Mouse (Mus musculus): ENCODE measurements around the gene Pikfyve. TPM values are rescaled to one million over a fixed set of nuclear protein-coding genes. Genes with fewer than 3 reads are reported as not detected.

The Pikfyve gene
- total RNA-seq (2015; ENCODE audit: low replicate concordance) (9.4 and 12.5 TPM in 2 replicates), total RNA-seq (2017; ENCODE audit: low replicate concordance) (11.0 and 14.8 TPM in 2 replicates)

DNA sequence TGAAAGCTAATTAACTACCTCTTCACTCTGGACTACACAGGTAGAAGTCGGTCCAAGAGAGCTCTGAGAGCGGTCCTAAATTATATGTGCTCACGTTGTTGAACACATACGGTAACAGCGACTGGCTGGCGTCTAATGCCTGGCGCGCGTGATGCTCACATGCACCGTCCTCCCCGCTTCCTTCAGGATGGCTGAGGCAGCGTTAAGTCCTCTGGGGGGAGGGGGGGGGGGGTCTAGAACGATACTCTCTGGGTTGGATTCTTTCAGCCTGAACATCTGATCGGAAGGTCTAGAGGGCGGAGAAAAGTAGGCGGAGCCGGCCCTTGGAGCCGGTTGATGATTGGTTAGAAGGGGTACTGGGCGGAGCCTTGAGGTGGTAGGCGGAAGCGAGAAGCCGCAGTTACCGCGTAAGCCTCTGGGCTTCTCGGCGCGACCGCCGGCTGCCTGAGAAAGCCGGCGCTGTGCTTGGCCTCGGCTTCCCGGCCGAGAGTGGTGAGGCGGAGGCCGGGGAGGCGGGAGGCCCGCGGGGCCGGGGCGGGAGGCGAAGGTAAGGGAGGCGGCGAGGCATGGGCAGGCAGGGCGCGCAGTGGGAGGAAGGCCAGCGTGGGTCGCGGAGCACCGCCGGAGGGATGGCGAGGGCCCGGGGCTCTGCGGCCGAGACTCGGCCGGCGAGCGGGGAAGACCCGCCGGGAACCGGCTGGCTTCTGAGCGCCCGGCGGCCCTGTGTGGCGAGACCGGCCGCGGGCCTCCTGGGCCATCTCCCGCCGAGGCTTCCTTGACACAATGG, at the start of gene Pikfyve, which contains the start of gene Idh1:
Gene Pikfyve (plus strand): TSS at position 397 of the 787 bp plus-strand sequence.
Gene Idh1 (minus strand): TSS at position 214 of the 787 bp plus-strand sequence.
- ATAC-seq (replicated peaks; ENCODE audit: low FRiP score, poor library complexity, severe bottlenecking), result peak; percentile 99

- no peak for ATAC-seq (replicated peaks; ENCODE audit: low FRiP score, poor library complexity, severe bottlenecking)
These were observed 48.9 kb upstream of the Pikfyve start for GRCm38 (mm10) chr1:65137560-65137959.

DNA sequence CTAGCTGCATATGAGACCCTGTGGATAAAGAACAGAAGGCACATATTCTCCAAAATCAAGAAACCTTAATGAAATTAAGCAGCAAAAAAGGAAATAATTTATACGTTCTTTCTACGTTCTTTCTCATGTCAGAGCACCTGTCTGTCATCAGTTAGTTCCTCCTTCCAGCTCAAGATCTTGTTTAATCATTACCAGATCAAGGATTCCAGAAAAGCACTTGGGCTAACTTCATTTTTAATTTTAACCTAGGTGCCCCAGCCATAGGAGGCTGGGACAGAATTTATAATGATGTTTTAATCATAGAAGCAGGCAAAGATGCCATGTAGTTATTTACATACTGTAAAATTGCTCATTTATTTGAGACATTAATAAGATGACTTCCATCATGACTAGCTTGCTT, 41.7 kb upstream of the Pikfyve start:
- no peak for ATAC-seq (replicated peaks; ENCODE audit: low FRiP score, poor library complexity, severe bottlenecking)

DNA sequence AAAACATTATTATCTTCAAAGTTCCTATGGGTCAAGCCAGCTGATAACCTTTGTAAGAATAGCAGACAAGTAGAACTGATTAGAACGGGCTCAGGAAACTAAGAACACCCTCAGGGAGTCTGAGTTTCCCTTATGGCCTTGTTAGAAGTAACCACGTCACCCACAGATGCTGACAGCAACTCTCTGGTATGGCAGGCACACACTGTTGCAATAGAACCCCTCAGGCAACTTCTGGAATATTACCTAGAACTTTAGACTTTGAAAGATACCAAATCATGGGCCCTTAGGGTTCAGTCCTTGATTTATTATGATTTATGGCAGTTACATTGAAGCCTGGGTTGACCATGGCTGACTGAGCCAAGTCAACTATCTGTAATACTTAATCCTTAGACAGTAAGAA, 39.9 kb upstream of the Pikfyve start:
- ATAC-seq (replicated peaks; ENCODE audit: low FRiP score, poor library complexity, severe bottlenecking), result no peak

GRCm38 (mm10) chr1:65147326-65147725, 39.2 kb upstream of the Pikfyve start:
- ATAC-seq (replicated peaks; ENCODE audit: low FRiP score, poor library complexity, severe bottlenecking), result no peak

GRCm38 (mm10) chr1:65147971-65148370, 38.5 kb upstream of the Pikfyve start:
- no peak for ATAC-seq (replicated peaks; ENCODE audit: low FRiP score, poor library complexity, severe bottlenecking)

GRCm38 (mm10) chr1:65154814-65155213, 31.7 kb upstream of the Pikfyve start:
- ATAC-seq (replicated peaks; ENCODE audit: low FRiP score, poor library complexity, severe bottlenecking), result no peak

DNA sequence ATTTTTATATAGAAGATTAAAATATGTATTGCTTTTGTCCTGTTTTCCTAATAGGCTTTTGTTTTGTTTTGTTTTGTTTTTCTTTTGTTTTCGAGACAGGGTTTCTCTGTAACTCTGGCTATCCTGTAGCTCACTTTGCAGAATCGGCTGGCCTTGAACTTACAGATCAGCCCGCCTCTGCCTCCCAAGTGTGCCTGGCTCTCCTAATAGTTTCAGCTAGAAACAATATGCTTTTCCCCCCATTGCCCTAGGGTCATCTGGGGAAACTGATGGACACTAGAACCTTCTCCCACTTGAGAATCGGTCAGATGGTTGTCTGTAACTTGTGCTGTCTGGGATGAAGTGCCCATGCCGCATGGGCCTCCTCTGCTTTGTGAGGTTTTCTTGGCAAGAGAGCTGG, 30.4 kb upstream of the Pikfyve start:
- ATAC-seq (replicated peaks; ENCODE audit: low FRiP score, poor library complexity, severe bottlenecking), result no peak

DNA sequence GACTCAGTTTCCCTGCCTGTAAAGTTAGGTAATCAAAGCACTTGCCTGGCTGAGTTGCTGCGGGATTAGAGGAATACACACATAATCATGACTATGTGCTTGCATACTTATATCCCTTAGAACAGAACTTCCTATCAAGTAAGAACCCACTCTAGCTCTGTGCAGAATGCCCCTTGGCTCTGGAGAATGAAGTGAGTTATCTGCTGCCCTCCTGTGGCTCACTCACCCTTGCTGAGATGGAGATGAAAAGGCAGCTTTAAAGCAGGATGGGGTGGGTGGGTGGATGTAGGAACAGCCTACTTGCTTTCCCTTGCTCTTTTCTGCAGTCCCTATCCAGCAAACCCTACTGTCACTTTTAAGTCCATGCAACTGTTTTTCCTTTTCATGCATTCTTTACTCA, 24.3 kb upstream of the Pikfyve start:
- ATAC-seq (replicated peaks; ENCODE audit: low FRiP score, poor library complexity, severe bottlenecking), result no peak

DNA sequence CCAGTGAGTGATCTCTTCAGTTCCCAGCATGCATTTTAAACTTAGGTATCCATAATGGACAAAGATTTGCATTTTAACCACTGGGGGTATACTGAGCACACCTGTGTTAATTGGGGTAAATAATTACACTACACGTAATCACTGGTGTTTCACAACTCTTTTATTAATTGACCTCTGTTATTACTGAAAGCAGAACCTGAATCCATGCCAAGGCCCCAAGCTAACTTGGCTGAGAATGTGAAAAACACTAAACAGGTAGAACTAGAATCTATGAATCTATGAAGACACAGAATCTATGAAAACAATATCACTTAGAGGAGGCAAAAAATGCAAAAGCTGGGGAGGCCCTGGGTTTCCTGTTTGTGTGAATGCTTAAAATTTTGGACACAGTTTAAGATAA, 19.0 kb upstream of the Pikfyve start:
- no peak for ATAC-seq (replicated peaks; ENCODE audit: low FRiP score, poor library complexity, severe bottlenecking)

DNA sequence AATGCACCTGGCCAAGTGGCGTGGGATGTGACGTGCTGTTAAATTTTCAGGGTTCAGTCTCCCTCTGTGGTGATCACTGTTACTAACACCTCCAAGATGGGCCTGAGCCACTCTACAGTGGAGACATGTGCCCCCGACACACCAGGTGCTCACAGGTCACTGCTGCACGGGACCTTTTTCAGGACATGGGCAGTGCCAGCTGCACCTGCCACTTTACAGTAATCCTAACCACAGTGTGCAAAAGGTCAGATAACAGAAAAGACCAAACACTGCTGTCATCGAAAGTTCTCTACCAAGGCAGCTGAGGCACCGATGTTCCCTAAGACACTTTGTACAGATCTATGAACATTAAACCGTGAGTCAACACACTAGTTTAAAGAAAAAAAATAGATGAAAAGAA, 16.9 kb upstream of the Pikfyve start:
- no peak for ATAC-seq (replicated peaks; ENCODE audit: low FRiP score, poor library complexity, severe bottlenecking)

DNA sequence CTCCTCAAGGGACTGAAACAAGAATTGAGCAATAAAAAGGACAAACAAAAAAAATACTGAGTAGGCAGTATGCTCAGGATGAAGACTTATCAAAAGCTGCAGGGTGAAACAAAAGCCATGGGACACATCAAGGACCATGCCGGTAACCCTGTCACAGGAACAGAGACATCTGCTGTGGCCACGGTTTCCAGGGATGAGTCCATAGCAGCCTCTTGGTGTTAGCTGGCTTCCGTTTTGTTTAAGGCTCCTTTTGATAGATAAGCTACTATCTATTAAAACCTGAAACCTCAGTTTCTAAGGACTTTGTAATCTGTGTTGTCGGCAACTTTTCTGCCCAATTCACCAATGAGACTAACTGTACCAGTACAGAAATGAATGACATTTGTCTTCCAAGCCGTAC, 16.5 kb upstream of the Pikfyve start:
- no peak for ATAC-seq (replicated peaks; ENCODE audit: low FRiP score, poor library complexity, severe bottlenecking)

DNA sequence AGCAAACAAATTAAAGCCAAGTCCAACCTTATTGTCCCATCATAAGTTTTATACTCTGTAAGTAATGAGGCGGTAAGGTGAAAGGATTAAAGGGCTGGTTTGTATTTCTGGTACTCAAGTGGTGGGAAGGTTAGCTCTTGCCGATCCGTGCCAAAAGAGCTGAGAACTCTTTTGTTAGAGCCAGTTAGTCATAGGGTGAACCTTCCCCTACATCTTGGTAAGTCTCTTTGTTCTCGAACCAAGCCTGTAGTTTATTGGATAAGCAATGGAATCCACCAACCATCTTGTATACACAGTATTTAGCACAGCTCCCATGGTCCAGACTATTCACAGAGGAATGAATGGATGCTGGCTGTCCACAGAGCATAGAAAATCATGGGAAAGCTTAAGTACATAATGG, 14.9 kb upstream of the Pikfyve start:
- ATAC-seq (replicated peaks; ENCODE audit: low FRiP score, poor library complexity, severe bottlenecking), result no peak

DNA sequence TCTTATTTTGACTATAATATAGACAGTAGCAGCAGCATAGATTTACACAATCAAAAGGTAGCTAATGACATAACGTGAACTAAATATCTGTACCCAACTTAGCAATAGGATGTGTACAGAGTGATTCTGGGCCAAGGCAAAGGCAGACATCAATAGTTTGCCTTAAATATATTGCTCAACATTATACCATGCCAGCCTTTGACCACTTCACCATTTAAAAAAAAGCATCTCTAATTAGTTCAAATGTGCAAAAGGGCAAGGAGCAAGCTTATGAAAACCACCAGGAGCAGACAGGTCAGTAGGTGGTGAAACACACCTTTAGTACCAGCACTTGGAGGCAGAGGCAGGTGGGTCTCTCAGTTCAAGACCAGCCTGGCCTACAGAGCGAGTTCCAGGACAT, 12.8 kb upstream of the Pikfyve start:
- ATAC-seq (replicated peaks; ENCODE audit: low FRiP score, poor library complexity, severe bottlenecking), result no peak

DNA sequence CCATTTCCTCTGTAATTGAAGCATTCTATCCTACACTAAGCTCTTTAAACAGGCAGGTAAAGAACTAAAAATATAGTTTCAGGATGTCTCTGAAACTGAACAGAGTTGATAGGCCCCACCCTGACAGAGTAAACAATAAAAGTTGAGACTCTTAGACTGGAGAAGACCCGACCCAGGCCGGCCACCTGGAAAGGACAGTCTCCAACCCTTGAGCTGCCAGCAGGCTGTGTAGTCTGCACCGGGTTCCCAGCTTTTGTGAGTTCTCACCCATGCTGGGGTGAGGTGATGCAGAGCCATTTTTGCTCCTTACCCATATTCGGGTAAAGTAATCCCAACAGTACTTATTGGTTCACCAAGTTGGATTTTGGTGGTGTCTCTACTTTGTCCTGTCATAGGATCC, 10.3 kb upstream of the Pikfyve start:
- ATAC-seq (replicated peaks; ENCODE audit: low FRiP score, poor library complexity, severe bottlenecking), result no peak

GRCm38 (mm10) chr1:65176912-65177311, 9.6 kb upstream of the Pikfyve start:
- ATAC-seq (replicated peaks; ENCODE audit: low FRiP score, poor library complexity, severe bottlenecking), result no peak

DNA sequence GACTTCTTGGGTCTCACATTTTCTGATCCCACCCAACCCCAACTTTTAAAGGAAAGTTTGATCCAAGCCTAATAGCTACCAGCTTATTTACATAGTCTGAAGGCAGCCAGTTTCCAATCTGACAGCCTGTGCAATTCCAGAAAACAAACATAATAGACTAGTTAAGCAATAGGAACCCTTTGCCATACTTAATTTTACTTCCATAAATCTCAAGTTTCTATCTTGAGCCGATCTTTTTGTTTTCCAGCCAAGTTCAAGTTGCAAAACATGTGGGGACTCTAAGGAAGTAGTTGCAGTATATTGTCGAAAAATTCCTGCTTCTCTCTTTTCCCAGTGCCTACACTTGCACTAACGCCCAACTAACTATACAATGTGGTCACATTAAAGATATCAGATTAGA, 9.0 kb upstream of the Pikfyve start:
- no peak for ATAC-seq (replicated peaks; ENCODE audit: low FRiP score, poor library complexity, severe bottlenecking)

- peak; percentile 74 for ATAC-seq (replicated peaks; ENCODE audit: low FRiP score, poor library complexity, severe bottlenecking)
These were observed 8.2 kb upstream of the Pikfyve start for GRCm38 (mm10) chr1:65178126-65178901.

GRCm38 (mm10) chr1:65178902-65179432, 7.5 kb upstream of the Pikfyve start:
- ATAC-seq (replicated peaks; ENCODE audit: low FRiP score, poor library complexity, severe bottlenecking), result peak; percentile 85

DNA sequence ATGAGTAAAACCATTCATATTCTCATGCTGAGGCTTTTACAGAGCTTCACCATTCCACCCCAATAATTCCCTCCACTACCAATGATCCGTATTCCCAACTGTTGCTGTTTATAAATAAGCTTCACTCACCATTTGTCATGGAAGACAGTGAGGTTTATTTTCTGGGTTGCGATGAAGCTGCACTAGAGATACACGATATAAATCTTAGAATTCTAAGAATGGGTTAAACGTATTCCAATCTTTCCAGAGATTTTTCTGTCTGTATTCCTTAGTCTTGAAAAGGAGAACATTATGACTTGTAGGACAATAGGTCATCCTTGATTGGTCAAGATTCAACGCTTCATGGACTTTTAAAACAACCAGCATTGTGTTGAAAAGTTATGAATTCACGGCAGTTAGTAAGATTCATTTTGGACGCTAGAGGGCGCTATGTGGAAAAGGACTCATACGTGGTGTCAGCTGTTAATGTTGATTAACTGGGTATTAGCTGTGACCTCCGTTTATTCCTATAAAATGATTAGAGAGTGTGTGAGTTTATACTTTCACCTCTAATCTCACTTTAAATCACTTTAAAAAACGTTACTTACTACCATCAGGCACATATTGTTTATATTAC, 6.7 kb upstream of the Pikfyve start:
- ATAC-seq (replicated peaks; ENCODE audit: low FRiP score, poor library complexity, severe bottlenecking), result peak; percentile 62; the same call in 1 of the 2 replicates
